Mouse (Mus musculus): Measurements from ENCODE around the gene Polr2i.

DNA sequence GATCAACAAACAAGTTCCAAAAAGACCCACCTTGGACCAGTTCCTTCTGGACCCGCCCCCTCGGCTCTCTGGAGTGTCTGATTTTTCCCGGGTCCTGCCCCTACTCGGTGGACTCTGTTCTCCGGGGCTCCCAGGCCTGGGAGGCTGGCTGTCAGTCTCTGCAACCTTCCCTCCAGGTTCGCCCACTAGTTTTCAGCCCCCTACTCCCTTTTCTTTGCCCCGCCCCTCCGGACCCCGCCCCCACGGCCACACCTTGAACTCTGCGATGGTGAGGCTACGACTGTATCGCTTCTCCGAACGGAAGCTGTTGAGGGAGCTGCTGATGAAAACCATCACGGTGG, 450 bp upstream of the Polr2i start:
- TF ChIP-seq POLR2A (IDR thresholded peaks at IDR 0.05; ENCODE audit: low read depth, low read length) (no peak), CTCF (IDR thresholded peaks at IDR 0.05; ENCODE audit: extremely low read depth, insufficient read length, insufficient replicate concordance, low read depth, low read length) (no peak)
